Mouse (Mus musculus) CH12.LX (cell line): ENCODE measurements around the gene Slc25a19. TPM values are rescaled to one million over a fixed set of nuclear protein-coding genes. Genes with fewer than 3 reads are reported as not detected.
A peak's percentile ranks its signal among the peaks of the same experiment; 100 is the strongest.

ENCODE experiments used
- DNase-seq: peaks from one replicate; pipeline ENCODE4 v3.0.0-alpha.2; 2013; ENCODE audit errors: extremely low read depth
- H3K27ac ChIP-seq: 2 replicates; pipeline ENCODE4 v1.5.1; 2012; ENCODE audit warnings: low read depth, mild to moderate bottlenecking, control low read depth, moderate library complexity; ENCODE audit not compliant: insufficient read depth
- H3K27me3 ChIP-seq: replicated peaks from 2 replicates; pipeline ENCODE3; 2012; ENCODE audit warnings: inconsistent platforms
- H3K36me3 ChIP-seq, 2 experiments: replicated peaks in 1 of 2; 2 replicates each; pipeline versions ENCODE3 to v1.6.1; 2012; ENCODE audit warnings: inconsistent platforms in 1 of 2, low read length in 1 of 2, mild to moderate bottlenecking in 1 of 2, mixed read lengths in 1 of 2, moderate library complexity in 1 of 2; ENCODE audit not compliant: control insufficient read depth in 1 of 2, insufficient read depth in 1 of 2
- H3K4me1 ChIP-seq, 2 experiments: 2 replicates each; pipeline ENCODE4 v1.6.1; 2012; ENCODE audit warnings: inconsistent platforms in 1 of 2, moderate library complexity in 1 of 2; ENCODE audit not compliant: insufficient read depth in 2 of 2, control insufficient read depth in 1 of 2
- H3K4me2 ChIP-seq: 2 replicates; pipeline ENCODE4 v1.6.1; 2012; ENCODE audit warnings: low read depth, mild to moderate bottlenecking, control low read depth; ENCODE audit not compliant: poor library complexity, insufficient read depth, severe bottlenecking
- H3K4me3 ChIP-seq, 3 experiments: fragments of 150-350 bp in 1 of 3; sonication (generic) in 1 of 3; replicated peaks in 1 of 3; 2 replicates each; pipeline versions ENCODE3 to v1.5.1; 2011 to 2012; ENCODE audit warnings: low read depth in 2 of 3, low read length in 2 of 3, mild to moderate bottlenecking in 2 of 3, moderate library complexity in 2 of 3, control low read depth in 1 of 3, improper control_type of control experiment in 1 of 3, inconsistent platforms in 1 of 3, mixed read lengths in 1 of 3; ENCODE audit not compliant: poor library complexity in 1 of 3
- H3K79me2 ChIP-seq: replicated peaks from 2 replicates; pipeline ENCODE4 v1.6.1; 2012; ENCODE audit warnings: mild to moderate bottlenecking, moderate library complexity; ENCODE audit not compliant: control insufficient read depth, poor library complexity, insufficient read depth, severe bottlenecking; ENCODE audit errors: extremely low read depth
- H3K9ac ChIP-seq: 2 replicates; pipeline ENCODE4 v1.6.1; 2012; ENCODE audit warnings: low read depth, mild to moderate bottlenecking, control low read depth, moderate library complexity; ENCODE audit not compliant: insufficient read depth
- H3K9me3 ChIP-seq: replicated peaks from 2 replicates; pipeline ENCODE3; 2012; ENCODE audit warnings: low read length, inconsistent platforms, mixed read lengths
- BHLHE40 ChIP-seq: IDR thresholded peaks from 2 replicates; pipeline ENCODE4 v1.6.1; 2011; ENCODE audit warnings: mild to moderate bottlenecking, low read depth, low read length, improper control_type of control experiment
- CHD1 ChIP-seq: IDR thresholded peaks from 2 replicates; pipeline ENCODE4 v1.6.1; 2012; ENCODE audit warnings: low read depth, low read length, improper control_type of control experiment, inconsistent platforms
- CHD2 ChIP-seq: IDR thresholded peaks from 2 replicates; pipeline ENCODE4 v1.6.1; 2011; ENCODE audit warnings: low read length, improper control_type of control experiment
- CTCF ChIP-seq, 2 experiments: IDR thresholded peaks in 1 of 2; conservative IDR thresholded peaks in 1 of 2; 2 replicates each; pipeline ENCODE4 v1.5.1; 2011 to 2012; ENCODE audit warnings: low read depth in 2 of 2, low read length in 2 of 2, improper control_type of control experiment in 1 of 2, inconsistent platforms in 1 of 2, mild to moderate bottlenecking in 1 of 2, moderate library complexity in 1 of 2
- E2F4 ChIP-seq: IDR thresholded peaks from 2 replicates; pipeline ENCODE4 v1.6.1; 2011; ENCODE audit warnings: low read depth, low read length, improper control_type of control experiment; ENCODE audit not compliant: insufficient replicate concordance
- ELF1 ChIP-seq: IDR thresholded peaks from 2 replicates; pipeline ENCODE4 v1.6.1; 2014; ENCODE audit warnings: low read depth, mild to moderate bottlenecking, inconsistent platforms, low read length, improper control_type of control experiment
- EP300 ChIP-seq: IDR thresholded peaks from 2 replicates; pipeline ENCODE4 v1.6.1; 2011; ENCODE audit warnings: low read length, improper control_type of control experiment
- ETS1 ChIP-seq: conservative IDR thresholded peaks from 2 replicates; pipeline ENCODE4 v1.6.1; 2012; ENCODE audit warnings: low read depth, mild to moderate bottlenecking, inconsistent platforms, low read length, improper control_type of control experiment, moderate library complexity
- GABPA ChIP-seq: IDR thresholded peaks from 2 replicates; pipeline ENCODE4 v1.6.1; 2012; ENCODE audit warnings: low read depth, low read length, improper control_type of control experiment, inconsistent platforms; ENCODE audit not compliant: insufficient replicate concordance
- HCFC1 ChIP-seq: IDR thresholded peaks from 2 replicates; pipeline ENCODE4 v1.6.1; 2012; ENCODE audit warnings: low read depth, mild to moderate bottlenecking, inconsistent platforms, low read length, improper control_type of control experiment
- IRF4 ChIP-seq: IDR thresholded peaks from 2 replicates; pipeline ENCODE4 v1.6.1; 2014; ENCODE audit warnings: low read depth, mild to moderate bottlenecking, inconsistent platforms, low read length, improper control_type of control experiment
- JUN ChIP-seq: IDR thresholded peaks from 2 replicates; pipeline ENCODE4 v1.6.1; 2011; ENCODE audit warnings: low read depth, mild to moderate bottlenecking, low read length, improper control_type of control experiment, moderate library complexity; ENCODE audit not compliant: insufficient read depth
- JUND ChIP-seq: conservative IDR thresholded peaks from 2 replicates; pipeline ENCODE4 v1.6.1; 2011; ENCODE audit warnings: low read depth, low read length, improper control_type of control experiment
- KAT2A ChIP-seq: IDR thresholded peaks from 2 replicates; pipeline ENCODE4 v1.6.1; 2012; ENCODE audit warnings: low read length, improper control_type of control experiment, inconsistent platforms; ENCODE audit not compliant: insufficient replicate concordance
- MAFK ChIP-seq: IDR thresholded peaks from 2 replicates; pipeline ENCODE4 v1.6.1; 2011; ENCODE audit warnings: low read length, improper control_type of control experiment; ENCODE audit not compliant: insufficient replicate concordance
- MAX ChIP-seq: IDR thresholded peaks from 2 replicates; pipeline ENCODE4 v1.6.1; 2011; ENCODE audit warnings: low read length, improper control_type of control experiment
- MAZ ChIP-seq: IDR thresholded peaks from 2 replicates; pipeline ENCODE4 v1.6.1; 2012; ENCODE audit warnings: low read depth, mild to moderate bottlenecking, inconsistent platforms, low read length, improper control_type of control experiment, moderate library complexity
- MEF2A ChIP-seq: IDR thresholded peaks from 2 replicates; pipeline ENCODE4 v1.6.1; 2014; ENCODE audit warnings: low read depth, mild to moderate bottlenecking, inconsistent platforms, low read length, improper control_type of control experiment, borderline replicate concordance
- MXI1 ChIP-seq: IDR thresholded peaks from 2 replicates; pipeline ENCODE4 v1.6.1; 2011; ENCODE audit warnings: mild to moderate bottlenecking, low read depth, low read length, improper control_type of control experiment
- MYC ChIP-seq: IDR thresholded peaks from 2 replicates; pipeline ENCODE4 v1.6.1; 2011; ENCODE audit warnings: low read depth, mild to moderate bottlenecking, improper control_type of control experiment, low read length
- NELFE ChIP-seq: IDR thresholded peaks from 2 replicates; pipeline ENCODE4 v1.6.1; 2011; ENCODE audit warnings: low read depth, low read length, improper control_type of control experiment
- NRF1 ChIP-seq: IDR thresholded peaks from 2 replicates; pipeline ENCODE4 v1.6.1; 2014; ENCODE audit warnings: low read depth, mild to moderate bottlenecking, inconsistent platforms, low read length, improper control_type of control experiment, moderate library complexity
- PAX5 ChIP-seq: IDR thresholded peaks from 2 replicates; pipeline ENCODE4 v1.6.1; 2012; ENCODE audit warnings: low read length, inconsistent platforms, mixed read lengths
- POLR2A ChIP-seq: IDR thresholded peaks from 2 replicates; pipeline ENCODE4 v1.6.1; 2011; ENCODE audit warnings: low read depth, mild to moderate bottlenecking, improper control_type of control experiment, low read length
- POLR2AphosphoS2 ChIP-seq: IDR thresholded peaks from 2 replicates; pipeline ENCODE4 v1.6.1; 2011; ENCODE audit warnings: low read depth, low read length, improper control_type of control experiment
- RAD21 ChIP-seq: IDR thresholded peaks from 2 replicates; pipeline ENCODE4 v1.6.1; 2011; ENCODE audit warnings: low read depth, mild to moderate bottlenecking, low read length, improper control_type of control experiment, moderate library complexity
- RCOR1 ChIP-seq: conservative IDR thresholded peaks from 2 replicates; pipeline ENCODE4 v1.6.1; 2012; ENCODE audit warnings: low read depth, mild to moderate bottlenecking, inconsistent platforms, low read length, improper control_type of control experiment
- SIN3A ChIP-seq: IDR thresholded peaks from 2 replicates; pipeline ENCODE4 v1.6.1; 2012; ENCODE audit warnings: low read length, improper control_type of control experiment, inconsistent platforms
- SMC3 ChIP-seq: IDR thresholded peaks from 2 replicates; pipeline ENCODE4 v1.6.1; 2011; ENCODE audit warnings: low read depth, low read length, improper control_type of control experiment
- TBP ChIP-seq: conservative IDR thresholded peaks from 2 replicates; pipeline ENCODE4 v1.6.1; 2011; ENCODE audit warnings: low read depth, low read length, improper control_type of control experiment
- TCF12 ChIP-seq: IDR thresholded peaks from 2 replicates; pipeline ENCODE4 v1.6.1; 2014; ENCODE audit warnings: low read depth, mild to moderate bottlenecking, inconsistent platforms, low read length, improper control_type of control experiment
- UBTF ChIP-seq: IDR thresholded peaks from 2 replicates; pipeline ENCODE4 v1.6.1; 2012; ENCODE audit warnings: low read depth, mild to moderate bottlenecking, inconsistent platforms, low read length, improper control_type of control experiment, moderate library complexity
- USF1 ChIP-seq: IDR thresholded peaks from 2 replicates; pipeline ENCODE4 v1.6.1; 2014; ENCODE audit warnings: low read depth, mild to moderate bottlenecking, inconsistent platforms, low read length, improper control_type of control experiment
- USF2 ChIP-seq: conservative IDR thresholded peaks from 2 replicates; pipeline ENCODE4 v1.6.1; 2011; ENCODE audit warnings: low read depth, low read length, improper control_type of control experiment
- ZC3H11A ChIP-seq: IDR thresholded peaks from 2 replicates; pipeline ENCODE4 v1.6.1; 2012; ENCODE audit warnings: low read depth, mild to moderate bottlenecking, inconsistent platforms, low read length, improper control_type of control experiment
- ZKSCAN1 ChIP-seq: IDR thresholded peaks from 2 replicates; pipeline ENCODE4 v1.6.1; 2012; ENCODE audit warnings: low read depth, inconsistent platforms, low read length, improper control_type of control experiment, borderline replicate concordance
- ZMIZ1 ChIP-seq: IDR thresholded peaks from 2 replicates; pipeline ENCODE4 v1.6.1; 2012; ENCODE audit warnings: low read depth, mild to moderate bottlenecking, inconsistent platforms, low read length, improper control_type of control experiment
- ZNF384 ChIP-seq: IDR thresholded peaks from 2 replicates; pipeline ENCODE4 v1.6.1; 2012; ENCODE audit warnings: low read depth, low read length, improper control_type of control experiment, inconsistent platforms
- dilution Hi-C: fragments of 300-500 bp; cut with MboI; formaldehyde crosslinking; loops from 2 replicates; pipeline ENCODE4 v1.14.3; 2020; ENCODE audit warnings: low sequenced_read_pairs; ENCODE audit not compliant: extremely low pct_unique_long_range_greater_than_20kb, extremely low pct_ligation_motif_present
- in situ Hi-C: fragments of 300-500 bp; cut with MboI; formaldehyde crosslinking; loops from 3 replicates; pipeline ENCODE4 v1.14.3; 2019; ENCODE audit warnings: low sequenced_read_pairs, low pct_ligation_motif_present, low pct_unique_long_range_greater_than_20kb, mixed read lengths
- polyA plus RNA-seq: library from polyadenylated mRNA; unstranded; fragments of >175 nt; gene quantifications from 2 replicates; pipeline ENCODE4 v1.2.1, GENCODE M21; 2012; ENCODE audit warnings: low read depth; ENCODE audit not compliant: insufficient read length
- total RNA-seq, 2 experiments: library from RNA; depleted of rRNA; stranded (reverse); fragments of 300-350 nt in 1 of 2; fragments of >200 nt in 1 of 2; gene quantifications; 2 replicates each; pipeline ENCODE4 v1.2.3; 2012 to 2014

The Slc25a19 gene
- total and polyA plus RNA-seq, 3 experiments, result 277 to 398 (median 278) TPM

DNA sequence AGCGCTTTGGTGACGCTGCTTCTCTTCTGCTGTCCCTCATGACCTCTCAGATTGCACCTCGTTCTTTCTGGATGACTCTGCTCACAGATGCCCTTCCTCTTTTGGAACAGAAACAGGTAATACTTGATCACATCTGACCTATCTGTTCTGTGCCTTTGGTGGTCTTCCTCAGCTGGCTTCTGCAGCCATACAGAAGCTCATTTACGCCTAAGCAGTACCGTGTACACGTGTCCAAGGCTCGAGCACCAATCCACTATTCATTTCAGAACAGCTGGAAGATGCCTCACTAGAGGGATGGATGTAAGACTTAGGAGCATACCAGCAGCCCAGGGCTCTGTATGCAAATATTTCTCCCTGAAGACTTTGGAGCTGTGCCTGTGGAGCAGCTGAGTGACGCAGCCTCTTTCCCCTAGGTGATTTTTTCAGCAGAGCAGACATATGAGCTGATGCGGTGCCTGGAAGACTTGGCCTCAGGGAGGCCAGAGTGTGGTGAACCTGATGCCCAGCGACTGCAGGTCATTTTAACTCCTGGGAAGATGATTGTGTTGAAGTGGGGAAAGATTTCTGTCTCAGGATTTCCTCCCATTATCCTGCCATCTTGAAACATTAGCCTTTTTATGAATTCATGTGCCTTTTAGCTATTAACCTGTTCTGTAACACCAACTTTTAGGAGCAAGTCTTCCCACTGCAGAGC lies 45.0 kb downstream of the Slc25a19 start:
- Histone ChIP-seq H3K4me3 (no peak overlapping the region), H3K9ac (0 out of 2 replicates have a peak overlapping the region, but pooled peaks have one; percentile 1), H3K4me2 (peak overlapping the region; percentile 41), H3K79me2 (no peaks in the 10 kb centered on the region), H3K9me3 (no peaks in the 10 kb centered on the region), H3K36me3 (peaks cover 95 to 99% of the 10 kb centered on the region in 2 experiments), H3K27me3 (no peaks in the 10 kb centered on the region), H3K27ac (peak overlapping the region; percentile 87), H3K4me1 (peaks cover 24 to 61% of the 10 kb centered on the region in 2 experiments)
- in situ Hi-C loops (no loop called here), dilution Hi-C loops (no loop called here)
- TF ChIP-seq CHD2 (0 out of 2 replicates have a peak, but pooled peaks have one; percentile 37), ETS1 (peak; percentile 75), MYC (peak; percentile 13; the same call in 1 of the 2 replicates), ELF1 (no peak), POLR2AphosphoS2 (peak; percentile 97), IRF4 (peak; percentile 87), MAX (peak; percentile 65; the same call in 1 of the 2 replicates), NELFE (no peak), MEF2A (peak; percentile 73; the same call in 1 of the 2 replicates), EP300 (peak; percentile 66), USF1 (no peak), BHLHE40 (peak; percentile 83), TCF12 (peak; percentile 59), TBP (no peak; the same call in 1 of the 2 replicates), JUN (no peak), RAD21 (no peak), RCOR1 (no peak), SMC3 (0 out of 2 replicates have a peak, but pooled peaks have one; percentile 1), HCFC1 (no peak), KAT2A (no peak), PAX5 (no peak), GABPA (no peak), MAZ (no peak), JUND (0 out of 2 replicates have a peak, but pooled peaks have one; percentile 14), MXI1 (peak; percentile 59), ZC3H11A (no peak), ZKSCAN1 (no peak), UBTF (no peak), USF2 (no peak; the same call in 1 of the 2 replicates), ZNF384 (peak; percentile 47), POLR2A (peak; percentile 37; the same call in 1 of the 2 replicates), CHD1 (no peak), E2F4 (no peak), ZMIZ1 (peak; percentile 16; the same call in 1 of the 2 replicates), NRF1 (no peak), SIN3A (0 out of 2 replicates have a peak, but pooled peaks have one; percentile 5), CTCF (conservative IDR thresholded peaks at IDR 0.05 in 1 of 2, IDR thresholded peaks at IDR 0.05 in 1 of 2; ENCODE audit: low read depth in 2 of 2, low read length in 2 of 2) (no peak), MAFK (0 out of 2 replicates have a peak, but pooled peaks have one; percentile 27)
- peak; percentile 74 for DNase-seq
